Mouse (Mus musculus): Measurements from ENCODE around the gene Gm21887.
"Not testable (repeated sequence)": the region's sequence is repeated elsewhere in the genome, so short reads cannot be mapped to it uniquely, and the experiment has no call there.

The Gm21887 gene

DNA sequence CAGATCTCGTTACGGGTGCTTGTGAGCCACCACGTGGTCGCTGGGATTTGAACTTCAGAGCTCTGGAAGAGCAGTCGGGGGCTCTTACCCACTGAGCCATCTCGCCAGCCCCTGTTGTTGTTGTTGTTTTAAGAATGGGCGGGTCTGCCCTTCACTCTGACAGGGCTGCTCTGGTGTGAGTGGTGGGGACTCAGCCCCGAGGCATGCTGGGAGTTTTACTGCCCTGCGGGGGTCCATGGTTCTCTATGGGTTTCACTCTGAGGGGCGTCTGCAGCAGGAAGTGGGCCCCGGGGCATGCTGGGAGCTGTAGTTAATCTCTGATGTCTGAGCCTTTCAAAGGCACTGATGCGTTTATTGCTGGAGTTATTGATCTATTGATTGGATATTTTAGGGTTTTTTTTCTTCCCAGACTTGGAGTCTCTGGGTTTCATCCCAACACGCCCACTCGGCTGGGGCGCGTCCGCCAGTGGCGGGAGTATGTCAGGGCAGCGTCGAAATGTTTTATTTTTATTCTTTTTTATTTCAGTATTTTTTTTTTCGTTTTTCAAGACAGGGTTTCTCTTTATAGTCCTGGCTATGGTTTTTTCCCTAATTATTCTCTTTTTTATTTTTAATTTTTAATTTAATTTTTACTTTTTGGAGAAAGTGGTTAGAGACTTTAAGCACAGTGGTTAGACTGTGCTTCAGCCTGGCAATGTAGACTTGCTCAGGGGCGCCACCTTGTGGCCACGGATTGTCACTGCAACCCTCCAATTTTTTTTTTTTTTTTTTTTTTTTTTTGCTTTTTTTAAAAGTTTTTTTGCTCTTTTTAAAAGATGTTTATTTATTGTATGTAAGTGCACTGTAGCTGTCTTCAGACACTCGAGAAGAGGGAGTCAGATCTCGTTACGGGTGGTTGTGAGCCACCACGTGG lies 8.1 kb downstream of the Gm21887 start:
- peak; percentile 98 for DNase-seq

DNA sequence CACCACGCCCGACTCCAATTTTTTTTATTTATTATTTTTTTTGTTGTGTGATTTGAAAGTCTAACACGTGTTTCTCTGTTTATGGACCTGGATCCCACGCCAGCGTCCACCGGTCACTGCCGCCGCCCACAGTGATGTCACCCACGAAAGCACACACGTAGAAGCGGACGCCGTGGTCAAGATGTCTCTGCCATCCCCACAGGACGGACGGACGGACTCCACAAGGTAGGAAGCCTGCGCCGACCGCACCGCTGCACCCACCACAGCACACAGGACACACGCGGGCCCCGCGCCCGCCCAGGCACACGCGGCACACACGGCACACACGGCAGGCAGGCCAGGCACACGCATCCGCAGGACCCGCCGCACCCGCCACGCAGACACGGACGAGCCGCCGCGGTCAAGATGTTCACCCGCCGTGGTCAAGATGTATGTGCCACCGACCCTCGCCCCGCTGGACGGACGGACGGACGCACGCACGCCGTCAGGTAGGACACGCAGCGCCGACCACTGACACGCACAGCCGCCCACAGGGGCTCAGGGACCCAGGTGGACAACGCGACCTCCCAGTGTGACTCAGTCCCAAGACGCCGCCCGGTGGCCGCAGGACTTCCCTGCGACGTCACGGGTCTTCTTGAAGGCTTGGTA lies 9.2 kb downstream of the Gm21887 start:
- peak; percentile 99 for DNase-seq

DNA sequence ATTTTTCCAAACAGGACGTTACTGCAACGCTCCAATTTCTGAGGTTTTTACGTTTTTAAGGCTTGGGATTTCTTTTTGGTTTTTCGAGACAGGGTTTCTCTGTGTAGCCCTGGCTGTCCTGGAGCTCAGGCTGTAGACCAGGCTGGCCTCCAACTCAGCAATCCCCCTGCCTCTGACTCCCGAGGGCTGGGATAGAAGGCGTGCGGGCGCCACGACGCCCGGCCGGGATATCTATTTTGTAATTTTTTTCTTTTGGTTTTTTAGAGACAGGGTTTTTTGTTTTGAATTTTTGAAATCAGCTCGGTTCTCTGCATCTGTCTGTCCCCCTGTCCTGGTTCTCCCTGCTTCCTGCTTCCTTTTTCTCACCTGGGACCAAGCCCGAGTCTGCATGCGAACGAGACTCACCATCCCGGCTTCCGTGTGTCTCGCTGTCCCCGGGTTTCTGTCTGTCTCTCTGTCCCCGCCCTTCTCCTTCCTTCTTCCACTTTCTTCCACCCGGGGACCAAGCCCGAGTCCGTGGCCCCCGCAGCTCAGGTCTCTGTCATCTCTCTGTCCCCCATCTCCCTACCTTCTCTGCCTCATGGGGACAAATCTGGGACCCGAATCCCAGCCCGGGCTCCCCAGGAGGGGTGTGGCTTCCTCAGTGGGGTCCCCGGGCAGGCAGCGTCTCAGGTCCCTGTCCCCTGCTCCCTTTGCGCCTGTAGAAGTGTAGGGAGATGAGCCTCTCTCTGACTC lies 9.9 kb downstream of the Gm21887 start:
- DNase-seq: peak; percentile 98

DNA sequence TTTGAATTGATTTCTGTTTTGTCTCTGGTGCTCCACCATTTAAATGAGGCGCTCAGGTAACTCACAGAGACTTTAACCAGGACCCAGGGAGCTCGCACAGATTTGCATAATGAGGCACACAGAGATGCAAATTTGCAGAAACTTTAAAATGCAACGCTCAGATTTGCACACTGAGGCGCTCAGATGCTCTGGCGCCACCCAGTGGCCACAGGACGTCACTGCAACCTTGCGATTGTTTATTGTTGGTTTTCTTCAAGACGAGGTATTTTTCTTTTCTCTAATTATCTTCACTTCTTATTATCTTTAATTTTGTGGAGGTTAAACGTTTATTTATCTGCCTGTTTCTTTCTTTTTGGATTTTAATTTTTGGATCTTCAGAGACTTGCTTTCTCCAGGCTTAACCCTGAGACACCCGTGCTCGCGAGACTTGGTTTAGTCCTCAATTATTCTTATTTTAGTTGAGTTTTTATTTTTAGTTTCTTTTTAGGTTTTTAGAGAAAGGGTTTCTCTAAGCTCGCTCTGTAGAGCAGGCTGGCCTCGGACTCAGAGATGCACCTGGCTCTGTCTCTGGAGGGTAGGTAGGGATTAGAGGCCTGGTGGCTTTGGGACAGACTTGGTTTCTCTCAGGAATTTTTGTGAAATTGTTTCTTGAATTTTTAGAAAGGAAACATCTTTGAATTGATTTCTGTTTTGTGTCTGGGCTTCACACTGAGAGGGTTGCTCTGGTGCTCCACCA lies 10.7 kb downstream of the Gm21887 start:
- DNase-seq: not testable (repeated sequence)

DNA sequence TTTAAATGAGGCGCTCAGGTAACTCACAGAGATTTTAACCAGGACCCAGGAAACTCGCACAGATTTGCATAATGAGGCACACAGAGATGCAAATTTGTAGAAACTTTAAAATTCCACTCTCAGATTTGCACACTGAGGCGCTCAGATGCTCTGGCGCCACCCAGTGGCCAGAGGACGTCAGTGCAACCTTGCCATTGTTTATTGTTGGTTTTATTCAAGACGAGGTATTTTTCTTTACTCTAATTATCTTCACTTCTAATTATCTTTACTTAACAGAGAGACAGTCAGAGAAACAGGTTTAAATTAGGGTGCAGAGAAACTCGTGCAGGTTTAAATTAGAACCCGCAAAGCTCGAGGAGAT lies 11.2 kb downstream of the Gm21887 start:
- peak; percentile 97 for DNase-seq

DNA sequence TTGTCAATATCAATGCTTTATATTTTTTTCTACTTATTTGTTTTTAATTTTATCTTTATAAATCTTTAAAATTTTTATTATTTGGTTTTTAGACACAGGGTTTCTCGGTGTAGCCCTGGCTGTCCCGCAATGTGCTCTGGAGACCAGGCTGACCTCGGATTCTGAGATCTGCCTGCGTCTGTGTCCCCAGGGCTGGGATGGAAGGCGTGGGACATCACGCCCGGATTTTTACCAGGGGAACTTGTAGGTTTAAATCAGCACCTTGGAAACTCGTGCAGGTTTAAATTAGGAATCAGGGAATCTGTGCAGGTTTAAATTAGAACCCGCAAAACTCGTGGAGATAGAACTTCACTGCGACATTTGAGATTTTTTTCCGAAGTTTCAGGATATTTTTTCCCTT lies 11.7 kb downstream of the Gm21887 start:
- peak; percentile 97 for DNase-seq

DNA sequence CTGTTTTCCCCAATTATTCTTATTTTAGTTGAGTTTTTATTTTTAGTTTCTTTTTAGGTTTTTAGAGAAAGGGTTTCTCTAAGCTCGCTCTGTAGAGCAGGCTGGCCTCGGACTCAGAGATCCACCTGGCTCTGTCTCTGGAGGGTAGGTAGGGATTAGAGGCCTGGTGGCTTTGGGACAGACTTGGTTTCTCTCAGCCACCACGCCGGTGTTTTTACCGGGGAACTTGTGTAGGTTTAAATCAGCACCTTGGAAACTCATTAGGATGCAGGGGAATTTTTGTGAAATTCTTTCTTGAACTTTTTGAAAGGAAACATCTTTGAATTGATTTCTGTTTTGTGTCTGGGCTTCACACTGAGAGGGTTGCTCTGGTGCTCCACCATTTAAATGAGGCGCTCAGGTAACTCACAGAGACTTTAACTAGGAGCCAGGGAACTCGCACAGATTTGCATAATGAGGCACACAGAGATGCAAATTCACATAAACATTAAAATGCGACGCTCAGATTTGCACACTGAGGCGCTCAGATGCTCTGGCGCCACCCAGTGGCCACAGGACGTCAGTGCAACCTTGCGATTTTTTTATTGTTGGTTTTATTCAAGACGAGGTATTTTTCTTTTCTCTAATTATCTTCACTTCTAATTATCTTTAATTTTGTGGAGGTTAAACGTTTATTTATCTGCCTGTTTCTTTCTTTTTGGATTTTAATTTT lies 12.4 kb downstream of the Gm21887 start:
- DNase-seq: peak; percentile 96
